Mouse (Mus musculus) intestine, postnatal 0 days (tissue): ENCODE results near the gene Pxn. TPM values are rescaled to one million over a fixed set of nuclear protein-coding genes. Genes with fewer than 3 reads are reported as not detected.
"Not testable (repeated sequence)": the region's sequence is repeated elsewhere in the genome, so short reads cannot be mapped to it uniquely, and the experiment has no call there.

Source experiments
- ATAC-seq: fragments of 200-750 bp; cut with Nextera tagmentation; 2 replicates; pipeline ENCODE4 v1.8.0; 2017; ENCODE audit warnings: mild to moderate bottlenecking, moderate TSS enrichment, moderate library complexity
- H3K27ac ChIP-seq: fragments of 300-500 bp; sonication (generic); 2 replicates; pipeline ENCODE4 v1.5.1; 2014; ENCODE audit warnings: mild to moderate bottlenecking, low read depth, low read length, moderate library complexity
- H3K27me3 ChIP-seq: fragments of 300-500 bp; sonication (generic); replicated peaks from 2 replicates; pipeline ENCODE4 v1.6.1; 2014; ENCODE audit warnings: low read length, mixed read lengths; ENCODE audit not compliant: control insufficient read depth, insufficient read depth
- H3K36me3 ChIP-seq: fragments of 300-500 bp; sonication (generic); 2 replicates; pipeline ENCODE4 v1.6.1; 2014; ENCODE audit warnings: mild to moderate bottlenecking, moderate library complexity; ENCODE audit not compliant: control insufficient read depth, insufficient read depth
- H3K4me1 ChIP-seq: fragments of 300-500 bp; sonication (generic); replicated peaks from 2 replicates; pipeline ENCODE4 v1.6.1; 2014; ENCODE audit warnings: antibody characterized with exemption, low read length, mixed read lengths; ENCODE audit not compliant: control insufficient read depth, insufficient read depth
- H3K4me2 ChIP-seq: fragments of 300-500 bp; sonication (generic); replicated peaks from 2 replicates; pipeline ENCODE4 v1.6.1; 2014; ENCODE audit warnings: low read depth, mild to moderate bottlenecking, moderate library complexity
- H3K4me3 ChIP-seq: fragments of 300-500 bp; sonication (generic); 2 replicates; pipeline ENCODE4 v1.5.1; 2014; ENCODE audit warnings: low read depth, low read length
- H3K9ac ChIP-seq: fragments of 300-500 bp; sonication (generic); 2 replicates; pipeline ENCODE4 v1.6.1; 2014; ENCODE audit warnings: mild to moderate bottlenecking, low read depth, low read length
- H3K9me3 ChIP-seq: fragments of 300-500 bp; sonication (generic); 2 replicates; pipeline ENCODE4 v1.6.1; 2016; ENCODE audit warnings: mixed run types; ENCODE audit not compliant: control insufficient read depth
- CTCF ChIP-seq: sonication (generic); IDR thresholded peaks from 2 replicates; pipeline ENCODE4 v1.5.1; 2016; ENCODE audit warnings: low read depth, mild to moderate bottlenecking, control low read depth, antibody characterized with exemption, moderate library complexity
- WGBS: fragments of 180-500 bp; shearing (Covaris S2); extraction: QIAGEN DNeasy Blood & Tissue Kit; methylation state at CpG from one replicate; pipeline ENCODE4 v1.1.7; 2014; 5-methylcytosine and 5-hydroxymethylcytosine counted together
- polyA plus RNA-seq: library from polyadenylated mRNA; unstranded; fragments of >200 nt; fragmentation: Nextera tagmentation; extraction: Ambion mirVana; gene quantifications from 2 replicates; pipeline ENCODE4 v1.2.1, GENCODE M21; 2015

The Pxn gene
- polyA plus RNA-seq, 1 experiment from 2014 or later, result 65.1 TPM

- H3K36me3 ChIP-seq, result peaks cover 79% of the 10 kb centered on the region
- no peak for ATAC-seq
- WGBS, result 74% methylated on average over 8 of the region's 8 CpGs
These were observed 68.5 kb downstream of the Pxn start for GRCm38 (mm10) chr5:115574992-115575391.

GRCm38 (mm10) chr5:115577686-115578085 lies 71.2 kb downstream of the Pxn start:
- not testable (repeated sequence) for H3K4me3 ChIP-seq, ATAC-seq, H3K4me2 ChIP-seq, H3K9me3 ChIP-seq, H3K27ac ChIP-seq, H3K27me3 ChIP-seq, H3K9ac ChIP-seq, H3K4me1 ChIP-seq
- 79% methylated on average over 4 of the region's 4 CpGs for WGBS
- peaks cover 89% of the 10 kb centered on the region for H3K36me3 ChIP-seq

More at GRCm38 (mm10) chr5:115574992-115575391, 68.5 kb downstream of the Pxn start:
- Histone ChIP-seq H3K27me3 (no peaks in the 10 kb centered on the region), H3K4me2 (no peak overlapping the region), H3K27ac (no peak overlapping the region), H3K9ac (no peak overlapping the region), H3K9me3 (no peaks in the 10 kb centered on the region), H3K4me3 (no peak overlapping the region), H3K4me1 (no peaks in the 10 kb centered on the region)
- no peak for TF ChIP-seq CTCF

GRCm38 (mm10) chr5:115578922-115579321 lies 72.4 kb downstream of the Pxn start:
- H3K36me3 ChIP-seq, result peaks cover 89% of the 10 kb centered on the region
- no peak for ATAC-seq
- no peak overlapping the region for H3K9ac ChIP-seq
- H3K4me1 ChIP-seq, result no peaks in the 10 kb centered on the region
- no peak overlapping the region for H3K4me3 ChIP-seq
- no peak overlapping the region for H3K4me2 ChIP-seq
- 0 out of 2 replicates have a peak, but pooled peaks cover 5% of the 10 kb centered on the region for H3K9me3 ChIP-seq
- H3K27ac ChIP-seq, result no peak overlapping the region
- no peaks in the 10 kb centered on the region for H3K27me3 ChIP-seq
- no peak for TF ChIP-seq CTCF
- 94% methylated on average over 14 of the region's 14 CpGs for WGBS

GRCm38 (mm10) chr5:115579363-115579762 lies 72.9 kb downstream of the Pxn start:
- Histone ChIP-seq H3K27ac (no peak overlapping the region), H3K9me3 (0 out of 2 replicates have a peak, but pooled peaks cover 5% of the 10 kb centered on the region), H3K36me3 (peaks cover 89% of the 10 kb centered on the region), H3K4me2 (no peak overlapping the region), H3K4me3 (no peak overlapping the region), H3K9ac (no peak overlapping the region), H3K27me3 (no peaks in the 10 kb centered on the region), H3K4me1 (no peaks in the 10 kb centered on the region)
- no peak for ATAC-seq
- no peak for TF ChIP-seq CTCF
- 92% methylated on average over 5 of the region's 5 CpGs for WGBS

- H3K4me3 ChIP-seq, result no peak overlapping the region
- no peak overlapping the region for H3K27ac ChIP-seq
- no peak overlapping the region for H3K4me2 ChIP-seq
- 89% methylated on average over 14 of the region's 14 CpGs for WGBS
- H3K27me3 ChIP-seq, result no peaks in the 10 kb centered on the region
- ATAC-seq, result no peak
- no peak overlapping the region for H3K9ac ChIP-seq
- peaks cover 89% of the 10 kb centered on the region for H3K36me3 ChIP-seq
- no peak for TF ChIP-seq CTCF
- no peaks in the 10 kb centered on the region for H3K4me1 ChIP-seq
- 0 out of 2 replicates have a peak, but pooled peaks cover 5% of the 10 kb centered on the region for H3K9me3 ChIP-seq
These were observed 73.9 kb downstream of the Pxn start for GRCm38 (mm10) chr5:115580229-115581001.

GRCm38 (mm10) chr5:115581662-115582061 lies 75.2 kb downstream of the Pxn start:
- no peak for TF ChIP-seq CTCF
- H3K27ac ChIP-seq, result peak overlapping the region; percentile 46; the same call in 1 of the 2 replicates
- H3K4me3 ChIP-seq, result no peak overlapping the region
- peaks cover 90% of the 10 kb centered on the region for H3K36me3 ChIP-seq
- no peak for ATAC-seq
- H3K27me3 ChIP-seq, result no peaks in the 10 kb centered on the region
- H3K9me3 ChIP-seq, result 0 out of 2 replicates have a peak, but pooled peaks cover 5% of the 10 kb centered on the region
- H3K9ac ChIP-seq, result no peak overlapping the region
- no peak overlapping the region for H3K4me2 ChIP-seq
- H3K4me1 ChIP-seq, result no peaks in the 10 kb centered on the region
- 97% methylated on average over 9 of the region's 9 CpGs for WGBS
